Mouse (Mus musculus) effector memory CD4-positive, alpha-beta T cell, adult 5 months (primary cell): Measurements from ENCODE around the gene Tas2r115. TPM values are rescaled to one million over a fixed set of nuclear protein-coding genes. Genes with fewer than 3 reads are reported as not detected.

Experiments
- polyA plus RNA-seq: library from polyadenylated mRNA; unstranded; fragments of 100-300 nt; shearing (Covaris generic); gene quantifications from one replicate; pipeline ENCODE4 v1.2.1, GENCODE M21; 2017

The Tas2r115 gene
- polyA plus RNA-seq, result not detected

DNA sequence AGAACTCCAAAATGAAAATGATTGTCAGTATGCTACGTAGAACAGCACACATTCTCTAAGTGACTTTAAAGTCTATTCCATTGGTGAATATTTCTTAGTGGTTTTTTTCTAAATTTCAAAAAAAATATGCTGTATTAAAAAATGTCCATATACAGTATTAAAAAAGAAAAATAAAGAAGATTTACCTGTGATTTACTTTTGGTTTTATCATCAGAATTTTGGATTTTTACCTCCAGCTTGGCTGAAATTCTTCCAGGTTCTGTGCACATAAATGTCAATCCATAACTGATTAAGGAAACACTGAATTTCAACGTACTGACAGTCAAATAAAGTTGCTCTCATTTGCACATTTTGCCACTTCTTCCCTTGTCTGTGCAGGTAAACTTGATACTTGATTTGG, at the start of gene Tas2r115:
Gene Tas2r115 (minus strand): TSS at position 101 of the 400 bp plus-strand sequence.

DNA sequence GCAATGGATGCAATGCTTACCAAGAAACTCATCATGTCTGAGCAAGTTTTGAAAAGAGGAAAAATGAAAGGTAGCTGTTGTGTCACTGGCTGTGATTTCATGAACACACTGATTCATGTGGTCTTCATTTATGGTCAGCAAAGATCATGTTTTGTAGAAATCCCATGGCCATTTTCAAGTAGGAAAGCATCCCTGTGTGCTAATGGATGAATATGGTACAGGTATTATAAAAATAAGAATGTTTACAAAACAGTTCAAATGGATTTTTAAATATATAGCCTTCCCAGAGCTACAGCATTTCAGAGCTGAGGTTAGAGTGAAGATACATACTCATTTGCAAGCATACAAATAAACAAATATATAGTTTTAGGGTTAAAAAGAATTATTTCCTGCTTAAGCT, 40.2 kb upstream of the Tas2r115 start, which contains the start of gene Tas2r136:
Gene Tas2r136 (minus strand): TSS at position 101 of the 400 bp plus-strand sequence.

GRCm38 (mm10) chr6:132761831-132762230, 24.0 kb upstream of the Tas2r115 start, which contains the start of gene Tas2r102:
Gene Tas2r102 (plus strand): TSS chr6:132762131.

DNA sequence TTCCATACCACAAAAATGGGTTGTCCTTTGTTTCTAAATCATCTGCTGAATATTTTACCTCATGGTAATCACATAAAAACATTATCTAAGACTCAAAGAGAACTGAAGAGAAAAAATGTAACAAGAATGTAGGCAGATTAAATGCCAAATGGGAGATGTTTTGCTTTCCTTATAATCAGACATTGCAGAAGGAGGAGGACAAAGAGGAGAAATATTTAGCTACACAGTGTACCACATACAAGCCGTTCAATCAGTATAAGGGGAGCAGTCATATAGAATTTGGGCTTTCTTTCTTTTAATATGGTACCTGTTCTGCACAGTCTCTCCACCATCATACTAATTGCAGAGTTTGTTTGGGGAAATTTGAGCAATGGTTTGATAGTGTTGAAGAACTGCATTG, 16.6 kb upstream of the Tas2r115 start, which contains the start of gene Tas2r124:
Gene Tas2r124 (plus strand): TSS at position 301 of the 400 bp plus-strand sequence.

DNA sequence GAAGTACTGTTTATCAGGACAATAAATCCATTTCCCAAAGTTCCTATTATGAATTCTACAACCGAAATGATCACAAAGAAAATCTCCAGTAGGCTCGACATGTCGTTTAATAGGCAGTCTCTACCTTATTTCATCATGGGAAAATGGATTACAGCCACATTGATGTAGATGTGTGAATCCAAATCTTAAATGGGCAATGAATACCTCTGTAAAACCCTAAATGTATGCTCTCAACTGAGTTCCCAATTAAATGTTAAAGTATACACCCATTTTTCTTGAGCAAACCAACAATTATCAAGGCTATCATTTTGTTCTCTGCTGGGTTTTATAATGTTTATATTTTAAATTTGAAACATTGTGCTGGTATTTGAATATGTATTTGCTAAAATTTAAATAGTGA, 26.0 kb downstream of the Tas2r115 start, which contains the start of gene Tas2r122:
Gene Tas2r122 (minus strand): TSS at position 101 of the 400 bp plus-strand sequence.

DNA sequence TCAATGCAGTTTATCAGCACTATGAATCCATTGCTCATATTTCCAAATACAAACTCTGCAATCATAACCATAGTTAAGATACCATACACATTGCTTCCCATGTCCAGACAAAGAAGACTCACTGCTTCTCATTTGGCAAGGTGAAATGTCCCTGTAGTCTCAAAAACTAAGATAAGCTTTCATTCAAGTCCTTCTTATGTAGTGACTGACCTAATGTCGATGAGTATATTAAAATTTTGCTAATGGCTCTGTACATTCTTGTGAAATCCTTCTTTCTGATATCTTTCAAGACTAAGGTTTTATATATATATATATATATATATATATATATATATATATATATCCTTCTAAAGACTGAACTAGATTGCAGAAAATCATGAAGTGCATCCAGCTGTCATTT, 36.9 kb downstream of the Tas2r115 start, which contains the start of gene Tas2r121:
Gene Tas2r121 (minus strand): TSS at position 101 of the 400 bp plus-strand sequence.

Other genes with a start within 250 kb of the Tas2r115 start
- gene Prh1, start 168.2 kb downstream of the Tas2r115 start, polyA plus RNA-seq, result not detected
- gene Prp2, start 142.1 kb downstream of the Tas2r115 start, polyA plus RNA-seq, result not detected
- gene A630073D07Rik, start 86.5 kb downstream of the Tas2r115 start, polyA plus RNA-seq, result not detected
- not detected for gene Tas2r120, start 81.1 kb downstream of the Tas2r115 start, polyA plus RNA-seq
- not detected for gene Tas2r121, start 37.0 kb downstream of the Tas2r115 start, polyA plus RNA-seq
- not detected for gene Tas2r122, start 26.1 kb downstream of the Tas2r115 start, polyA plus RNA-seq
- not detected for gene Tas2r124, start 16.7 kb upstream of the Tas2r115 start, polyA plus RNA-seq
- gene Tas2r102, start 24.1 kb upstream of the Tas2r115 start, polyA plus RNA-seq, result not detected
- not detected for gene Tas2r136, start 40.1 kb upstream of the Tas2r115 start, polyA plus RNA-seq
- not detected for gene Tas2r117, start 64.8 kb upstream of the Tas2r115 start, polyA plus RNA-seq
- gene Tas2r123, start 109.1 kb upstream of the Tas2r115 start, polyA plus RNA-seq, result not detected
- not detected for gene Tas2r116, start 117.4 kb upstream of the Tas2r115 start, polyA plus RNA-seq
- gene Tas2r110, start 130.0 kb upstream of the Tas2r115 start, polyA plus RNA-seq, result not detected
- not detected for gene Tas2r113, start 155.0 kb upstream of the Tas2r115 start, polyA plus RNA-seq
- gene Tas2r125, start 171.6 kb upstream of the Tas2r115 start, polyA plus RNA-seq, result not detected
- not detected for gene Tas2r129, start 213.1 kb upstream of the Tas2r115 start, polyA plus RNA-seq
- not detected for gene Tas2r131, start 219.9 kb upstream of the Tas2r115 start, polyA plus RNA-seq
- gene Tas2r109, start 242.9 kb upstream of the Tas2r115 start, polyA plus RNA-seq, result not detected